11 mouse cellular contexts compared by ENCODE assay signal in the genomic region with DNA sequence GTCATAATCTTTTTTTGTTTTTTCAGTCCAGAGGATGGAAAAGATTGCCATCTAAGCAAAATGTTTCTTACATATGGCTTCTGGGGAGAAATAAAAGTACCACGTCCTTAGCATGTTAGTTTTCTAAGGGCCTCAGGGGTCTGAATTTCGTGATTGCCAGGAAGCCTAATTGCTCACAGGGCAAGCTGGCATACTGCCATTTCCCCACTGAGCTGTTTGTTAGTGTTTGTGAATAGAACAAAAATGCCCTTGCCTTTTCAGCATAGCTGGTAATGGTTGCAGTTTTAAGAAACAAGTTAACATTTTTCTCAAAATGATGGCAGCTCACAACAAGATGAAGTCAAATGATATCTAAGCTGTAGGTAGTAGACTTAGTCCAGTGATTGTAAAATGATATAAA. TPM values are rescaled to one million over a fixed set of nuclear protein-coding genes. Genes with fewer than 3 reads are reported as not detected.
A peak's percentile ranks its signal among the peaks of the same experiment; 100 is the strongest.
DNase-seq lines count a peak whose midpoint lies in the region; ATAC-seq and TF ChIP-seq lines count a peak whose summit lies in the region.
"Had no signal": no experiment of that assay in that cellular context is flagged by ENCODE, and none has a peak within 500 bp of the region (broad histone marks: within the 10 kb centered on the region; RNA-seq: fewer than 3 reads in every experiment).

No protein-coding gene starts in this region.

- no peak overlapping the region for H3K9ac ChIP-seq in forebrain, embryonic 14.5 days (ENCODE audit: low read length)
- no peak overlapping the region for H3K9ac ChIP-seq in kidney, embryonic 15.5 days
- H3K9ac ChIP-seq: hindbrain, embryonic 12.5 days; midbrain, embryonic 13.5 days had no signal

- H3K27ac ChIP-seq in layer of hippocampus, adult 2 months: no peak overlapping the region
- no peak overlapping the region for H3K27ac ChIP-seq in forebrain, embryonic 14.5 days (ENCODE audit: low read depth, low read length)
- no peak overlapping the region for H3K27ac ChIP-seq in heart, embryonic 10.5 days
- H3K27ac ChIP-seq in kidney, embryonic 15.5 days: no peak overlapping the region
- H3K27ac ChIP-seq: hindbrain, embryonic 12.5 days; kidney, postnatal 0 days; midbrain, embryonic 13.5 days had no signal

- H3K4me1 ChIP-seq in forebrain, embryonic 14.5 days (ENCODE audit: control insufficient read depth, insufficient read depth, low read length): peaks cover 3% of the 10 kb centered on the region; the same call in 1 of the 2 replicates
- H3K4me1 ChIP-seq in heart, embryonic 10.5 days: no peaks in the 10 kb centered on the region
- no peaks in the 10 kb centered on the region for H3K4me1 ChIP-seq in kidney, embryonic 15.5 days
- H3K4me1 ChIP-seq: hindbrain, embryonic 12.5 days; midbrain, embryonic 13.5 days had no signal

- ATAC-seq in forebrain, embryonic 14.5 days: peak; percentile 68; the same call in 1 of the 2 replicates
- no peak for ATAC-seq in kidney, embryonic 15.5 days (replicated peaks; ENCODE audit: low FRiP score)
- ATAC-seq: midbrain, embryonic 13.5 days had no signal

- no peaks in the 10 kb centered on the region; the same call in 1 of the 2 replicates for H3K36me3 ChIP-seq in forebrain, embryonic 14.5 days (ENCODE audit: control insufficient read depth, insufficient read depth, low read length)
- 0 out of 2 replicates have a peak, but pooled peaks cover 5% of the 10 kb centered on the region for H3K36me3 ChIP-seq in heart, embryonic 10.5 days
- peaks cover 14% of the 10 kb centered on the region for H3K36me3 ChIP-seq in kidney, embryonic 15.5 days

- no peaks in the 10 kb centered on the region for H3K27me3 ChIP-seq in forebrain, embryonic 14.5 days (replicated peaks; ENCODE audit: control insufficient read depth, insufficient read depth, low read length)
- no peaks in the 10 kb centered on the region for H3K27me3 ChIP-seq in heart, embryonic 10.5 days (ENCODE audit: insufficient read depth, poor library complexity, severe bottlenecking)
- no peaks in the 10 kb centered on the region for H3K27me3 ChIP-seq in kidney, embryonic 15.5 days
- H3K27me3 ChIP-seq: hindbrain, embryonic 12.5 days; midbrain, embryonic 13.5 days had no signal

- no peak for TF ChIP-seq CTCF in layer of hippocampus, adult 2 months (conservative IDR thresholded peaks at IDR 0.05)

- 7% methylated on average over 2 of the region's 2 CpGs for WGBS in forebrain, embryonic 14.5 days
- 68% methylated on average over 2 of the region's 2 CpGs for WGBS in heart, embryonic 10.5 days
- 60% methylated on average over 2 of the region's 2 CpGs for WGBS in kidney, embryonic 15.5 days

- no peaks in the 10 kb centered on the region for H3K9me3 ChIP-seq in forebrain, embryonic 14.5 days (replicated peaks; ENCODE audit: control insufficient read depth, low read length)
- H3K9me3 ChIP-seq in heart, embryonic 10.5 days: no peaks in the 10 kb centered on the region
- no peaks in the 10 kb centered on the region for H3K9me3 ChIP-seq in kidney, embryonic 15.5 days (replicated peaks)
- H3K9me3 ChIP-seq: hindbrain, embryonic 12.5 days; midbrain, embryonic 13.5 days had no signal

- no peak overlapping the region for H3K4me2 ChIP-seq in forebrain, embryonic 14.5 days (ENCODE audit: low read length)
- H3K4me2 ChIP-seq in kidney, embryonic 15.5 days: no peak overlapping the region
- H3K4me2 ChIP-seq: hindbrain, embryonic 12.5 days; midbrain, embryonic 13.5 days had no signal

- DNase-seq in layer of hippocampus, postnatal 10 days (ENCODE audit: low spot score in 2 of 2): peak; percentile 20 to 43
- DNase-seq in layer of hippocampus, adult 2 months (ENCODE audit: low spot score in 2 of 2): no peak
- DNase-seq in 416B (ENCODE audit: low read depth): peak; percentile 17
- DNase-seq in NIH3T3 (ENCODE audit: low read depth): peak; percentile 19
- peak; percentile 88 for DNase-seq in forebrain, embryonic 14.5 days (ENCODE audit: low spot score)
- DNase-seq in heart, embryonic 10.5 days (ENCODE audit: low spot score): no peak
- DNase-seq: heart, adult 11 months had no signal

- no peak overlapping the region for H3K4me3 ChIP-seq in layer of hippocampus, adult 2 months
- no peak overlapping the region for H3K4me3 ChIP-seq in forebrain, embryonic 14.5 days (ENCODE audit: low read depth, low read length)
- no peak overlapping the region for H3K4me3 ChIP-seq in heart, embryonic 10.5 days
- H3K4me3 ChIP-seq in kidney, embryonic 15.5 days (replicated peaks): no peak overlapping the region
- H3K4me3 ChIP-seq: hindbrain, embryonic 12.5 days; midbrain, embryonic 13.5 days had no signal

RNA-seq across cellular contexts. Expression of gene Anapc10, which starts 38.7 kb away (rescaled TPM):
- 10 to 100 TPM in 1 of 2 experiments, 1 to 10 TPM in 1; 8.2 to 12.6 TPM for total RNA-seq in layer of hippocampus, postnatal 10 days (2021)
- 10 to 100 TPM in 1 of 2 experiments, 1 to 10 TPM in 1; 7.0 to 10.2 TPM for total RNA-seq in layer of hippocampus, adult 2 months (2021)
- 41.5 and 53.5 TPM in 2 replicates for polyA plus RNA-seq in forebrain, embryonic 14.5 days (2014; fragmentation: Nextera tagmentation; extraction: Ambion mirVana)
- 26.0 and 34.5 TPM in 2 replicates for polyA plus RNA-seq in heart, embryonic 10.5 days (2016; fragmentation: Nextera tagmentation; extraction: Ambion mirVana)
- polyA plus RNA-seq in kidney, embryonic 15.5 days (2015; fragmentation: Nextera tagmentation; extraction: Ambion mirVana): 39.9 and 43.4 TPM in 2 replicates

RNA-seq across cellular contexts. Expression of gene Abce1, which starts 38.8 kb away (rescaled TPM):
- total RNA-seq in layer of hippocampus, postnatal 10 days (2021): 10 to 100 TPM; 87.5 to 89.0 TPM
- total RNA-seq in layer of hippocampus, adult 2 months (2021): 10 to 100 TPM; 72.0 to 78.3 TPM
- polyA plus RNA-seq in forebrain, embryonic 14.5 days (2014; fragmentation: Nextera tagmentation; extraction: Ambion mirVana): 62.6 and 75.0 TPM in 2 replicates
- 110 and 120 TPM in 2 replicates for polyA plus RNA-seq in heart, embryonic 10.5 days (2016; fragmentation: Nextera tagmentation; extraction: Ambion mirVana)
- 106 and 113 TPM in 2 replicates for polyA plus RNA-seq in kidney, embryonic 15.5 days (2015; fragmentation: Nextera tagmentation; extraction: Ambion mirVana)

Comparison
In these comparisons a context has a peak if more than half of its experiments do, and no peak if none do; other contexts are left out.
1. DNase-seq: peak in layer of hippocampus, postnatal 10 days (2 of 2), 416B (single experiment), NIH3T3 (single experiment) and forebrain, embryonic 14.5 days (single experiment); none in layer of hippocampus, adult 2 months (0 of 2) and heart, embryonic 10.5 days (single experiment).